Mouse (Mus musculus) bone marrow macrophage, adult 2 months (primary cell): ENCODE results near the gene BC005537.

ENCODE experiments used
- CTCF ChIP-seq: IDR thresholded peaks from 2 replicates; pipeline ENCODE4 v1.5.1; 2012; ENCODE audit warnings: low read depth, mild to moderate bottlenecking, low read length, moderate library complexity
- POLR2A ChIP-seq: IDR thresholded peaks from 2 replicates; pipeline ENCODE4 v1.6.1; 2012; ENCODE audit warnings: mild to moderate bottlenecking, low read depth, low read length, borderline replicate concordance

- no peak for TF ChIP-seq CTCF
- no peak for TF ChIP-seq POLR2A
These were observed 2.8 kb upstream of the BC005537 start for GRCm38 (mm10) chr13:24798686-24799085.
